Mouse (Mus musculus) cortical plate, adult 2 months (tissue): ENCODE measurements at regions not wholly inside any gene's neighbourhood (a gene's known extent, or its start where the extent isn't known, plus 50 kb on each side); places are given as distances from the start of the nearest gene placed in this dataset.

Experiments
- H3K27ac ChIP-seq: fragments of 200-500 bp; 2 replicates; pipeline ENCODE4 v1.5.1; 2012; ENCODE audit warnings: low read length, control low read depth, inconsistent platforms; ENCODE audit not compliant: insufficient read depth
- H3K4me1 ChIP-seq: fragments of 200-500 bp; 2 replicates; pipeline ENCODE4 v1.6.1; 2011; ENCODE audit warnings: low read length; ENCODE audit not compliant: control insufficient read depth, insufficient read depth
- H3K4me3 ChIP-seq: fragments of 200-500 bp; 2 replicates; pipeline ENCODE4 v1.5.1; 2011; ENCODE audit warnings: mild to moderate bottlenecking, low read length, control low read depth; ENCODE audit not compliant: insufficient read depth
- CTCF ChIP-seq: fragments of 200-500 bp; IDR thresholded peaks from 2 replicates; pipeline ENCODE4 v1.5.1; 2011; ENCODE audit warnings: mild to moderate bottlenecking, control low read depth, low read length; ENCODE audit not compliant: insufficient read depth; ENCODE audit errors: extremely low read depth
- POLR2A ChIP-seq: fragments of 200-500 bp; IDR thresholded peaks from 2 replicates; pipeline ENCODE4 v1.6.1; 2011; ENCODE audit warnings: mild to moderate bottlenecking, low read length, control low read depth; ENCODE audit not compliant: insufficient read depth; ENCODE audit errors: extremely low read depth

GRCm38 (mm10) chr8:35933186-35934114 is 167.9 kb downstream of the Gm19410 start:
- TF ChIP-seq CTCF (no peak), POLR2A (no peak)
- no peak overlapping the region for H3K27ac ChIP-seq
- H3K4me1 ChIP-seq: peaks cover 2% of the 10 kb centered on the region; the same call in 1 of the 2 replicates
- H3K4me3 ChIP-seq: no peak overlapping the region

GRCm38 (mm10) chr8:35934115-35934607 is 168.6 kb downstream of the Gm19410 start:
- no peak overlapping the region for H3K27ac ChIP-seq
- no peak overlapping the region for H3K4me3 ChIP-seq
- H3K4me1 ChIP-seq: peaks cover 2% of the 10 kb centered on the region; the same call in 1 of the 2 replicates
- TF ChIP-seq CTCF (no peak), POLR2A (no peak)

GRCm38 (mm10) chr8:35935034-35935433 is 169.4 kb downstream of the Gm19410 start:
- TF ChIP-seq CTCF: no peak
- TF ChIP-seq POLR2A: no peak
- Histone ChIP-seq H3K27ac (no peak overlapping the region), H3K4me3 (no peak overlapping the region), H3K4me1 (peaks cover 2% of the 10 kb centered on the region; the same call in 1 of the 2 replicates)

- no peaks in the 10 kb centered on the region; the same call in 1 of the 2 replicates for H3K4me1 ChIP-seq
- no peak for TF ChIP-seq POLR2A
- no peak for TF ChIP-seq CTCF
- no peak overlapping the region for H3K4me3 ChIP-seq
- no peak overlapping the region for H3K27ac ChIP-seq
Measured at GRCm38 (mm10) chr8:35939199-35939598, 173.6 kb downstream of the Gm19410 start.

- Histone ChIP-seq H3K4me1 (no peaks in the 10 kb centered on the region), H3K4me3 (no peak overlapping the region), H3K27ac (no peak overlapping the region)
- no peak for TF ChIP-seq CTCF
- no peak for TF ChIP-seq POLR2A
Measured at GRCm38 (mm10) chr8:35942515-35942914, 176.9 kb downstream of the Gm19410 start.

GRCm38 (mm10) chr8:35943686-35944085 is 178.1 kb downstream of the Gm19410 start:
- H3K27ac ChIP-seq: no peak overlapping the region
- TF ChIP-seq CTCF (no peak), POLR2A (no peak)
- H3K4me3 ChIP-seq: no peak overlapping the region
- no peaks in the 10 kb centered on the region for H3K4me1 ChIP-seq

- TF ChIP-seq POLR2A (no peak), CTCF (no peak)
- H3K27ac ChIP-seq: no peak overlapping the region
- H3K4me3 ChIP-seq: no peak overlapping the region
- H3K4me1 ChIP-seq: no peaks in the 10 kb centered on the region
Measured at GRCm38 (mm10) chr8:35944461-35944860, 178.9 kb downstream of the Gm19410 start.

- Histone ChIP-seq H3K27ac (no peak overlapping the region), H3K4me1 (no peaks in the 10 kb centered on the region), H3K4me3 (no peak overlapping the region)
- TF ChIP-seq CTCF (no peak), POLR2A (no peak)
Measured at GRCm38 (mm10) chr8:35946539-35946940, 180.9 kb downstream of the Gm19410 start.

GRCm38 (mm10) chr8:35948146-35948545 is 182.6 kb downstream of the Gm19410 start:
- no peaks in the 10 kb centered on the region for H3K4me1 ChIP-seq
- TF ChIP-seq CTCF: no peak
- TF ChIP-seq POLR2A: no peak
- no peak overlapping the region for H3K4me3 ChIP-seq
- no peak overlapping the region for H3K27ac ChIP-seq

- TF ChIP-seq POLR2A (no peak), CTCF (no peak)
- H3K27ac ChIP-seq: no peak overlapping the region
Measured at GRCm38 (mm10) chr8:35948751-35949183, 183.2 kb downstream of the Gm19410 start.

More at GRCm38 (mm10) chr8:35948751-35949183, 183.2 kb downstream of the Gm19410 start:
- Histone ChIP-seq H3K4me3 (no peak overlapping the region), H3K4me1 (no peaks in the 10 kb centered on the region)
